Mouse (Mus musculus) intestine, embryonic 16.5 days (tissue): ENCODE data around the gene Pcbd2. TPM values are rescaled to one million over a fixed set of nuclear protein-coding genes. Genes with fewer than 3 reads are reported as not detected.

Source experiments
- ATAC-seq: fragments of 200-750 bp; cut with Nextera tagmentation; 2 replicates; pipeline ENCODE4 v1.8.0; 2017; ENCODE audit warnings: moderate TSS enrichment, moderate library complexity
- H3K27ac ChIP-seq: fragments of 300-500 bp; sonication (generic); 2 replicates; pipeline ENCODE4 v1.5.1; 2014; ENCODE audit warnings: mild to moderate bottlenecking, low read length
- H3K27me3 ChIP-seq: fragments of 300-500 bp; sonication (generic); replicated peaks from 2 replicates; pipeline ENCODE4 v1.6.1; 2014; ENCODE audit warnings: low read length, control low read depth, mixed read lengths; ENCODE audit not compliant: control insufficient read depth, insufficient read depth
- H3K36me3 ChIP-seq: fragments of 300-500 bp; sonication (generic); 2 replicates; pipeline ENCODE4 v1.6.1; 2014; ENCODE audit warnings: low read length, control low read depth; ENCODE audit not compliant: control insufficient read depth, insufficient read depth
- H3K4me1 ChIP-seq: fragments of 300-500 bp; sonication (generic); 2 replicates; pipeline ENCODE4 v1.6.1; 2014; ENCODE audit warnings: low read length, control low read depth, mixed read lengths; ENCODE audit not compliant: control insufficient read depth, insufficient read depth
- H3K4me2 ChIP-seq: fragments of 300-500 bp; sonication (generic); 2 replicates; pipeline ENCODE4 v1.6.1; 2014; ENCODE audit warnings: low read depth, low read length, control low read depth
- H3K4me3 ChIP-seq: fragments of 300-500 bp; sonication (generic); 2 replicates; pipeline ENCODE4 v1.5.1; 2014; ENCODE audit warnings: mild to moderate bottlenecking, low read length
- H3K9ac ChIP-seq: fragments of 300-500 bp; sonication (generic); 2 replicates; pipeline ENCODE4 v1.6.1; 2014; ENCODE audit warnings: low read depth, low read length
- H3K9me3 ChIP-seq: fragments of 300-500 bp; sonication (generic); 2 replicates; pipeline ENCODE4 v1.6.1; 2016; ENCODE audit warnings: low read length, control low read depth; ENCODE audit not compliant: control insufficient read depth
- WGBS: fragments of 180-500 bp; shearing (Covaris S2); extraction: QIAGEN DNeasy Blood & Tissue Kit; methylation state at CpG from one replicate; pipeline ENCODE4 v1.1.7; 2014; 5-methylcytosine and 5-hydroxymethylcytosine counted together
- polyA plus RNA-seq: library from polyadenylated mRNA; unstranded; fragments of >200 nt; fragmentation: Nextera tagmentation; extraction: Ambion mirVana; gene quantifications from 2 replicates; pipeline ENCODE4 v1.2.1, GENCODE M21; 2015

Gene Pcbd2
- polyA plus RNA-seq, 1 experiment from 2014 or later: 71.9 TPM

- Histone ChIP-seq H3K9me3 (no peaks in the 10 kb centered on the region), H3K36me3 (no peaks in the 10 kb centered on the region), H3K4me3 (no peak overlapping the region), H3K4me1 (peaks cover 4% of the 10 kb centered on the region), H3K4me2 (no peak overlapping the region), H3K27me3 (no peaks in the 10 kb centered on the region; the same call in 1 of the 2 replicates), H3K9ac (no peak overlapping the region), H3K27ac (no peak overlapping the region)
- no peak for ATAC-seq
- 69% methylated on average over 5 of the region's 5 CpGs for WGBS
These were observed 86.4 kb downstream of the Pcbd2 start for GRCm38 (mm10) chr13:55813490-55814016.

GRCm38 (mm10) chr13:55814834-55815233, 87.7 kb downstream of the Pcbd2 start:
- Histone ChIP-seq H3K4me3 (no peak overlapping the region), H3K36me3 (no peaks in the 10 kb centered on the region), H3K4me1 (peaks cover 4% of the 10 kb centered on the region), H3K27me3 (no peaks in the 10 kb centered on the region; the same call in 1 of the 2 replicates), H3K9me3 (no peaks in the 10 kb centered on the region), H3K27ac (no peak overlapping the region), H3K4me2 (no peak overlapping the region), H3K9ac (no peak overlapping the region)
- ATAC-seq: peak; percentile 52
- 71% methylated on average over 6 of the region's 6 CpGs for WGBS

- Histone ChIP-seq H3K4me1 (0 out of 2 replicates have a peak, but pooled peaks cover 4% of the 10 kb centered on the region), H3K27me3 (peaks cover 38% of the 10 kb centered on the region), H3K27ac (no peak overlapping the region), H3K4me2 (no peak overlapping the region), H3K9me3 (no peaks in the 10 kb centered on the region), H3K4me3 (no peak overlapping the region), H3K9ac (no peak overlapping the region), H3K36me3 (peaks cover 3% of the 10 kb centered on the region; the same call in 1 of the 2 replicates)
- ATAC-seq: no peak
- 65% methylated on average over 5 of the region's 5 CpGs for WGBS
These were observed 95.3 kb downstream of the Pcbd2 start for GRCm38 (mm10) chr13:55822499-55822898.

- peaks cover 3% of the 10 kb centered on the region; the same call in 1 of the 2 replicates for H3K36me3 ChIP-seq
- H3K4me3 ChIP-seq: no peak overlapping the region
- WGBS: 24% methylated on average over 10 of the region's 10 CpGs
- no peak overlapping the region for H3K27ac ChIP-seq
- 0 out of 2 replicates have a peak, but pooled peaks cover 4% of the 10 kb centered on the region for H3K4me1 ChIP-seq
- no peak overlapping the region for H3K4me2 ChIP-seq
- peaks cover 48% of the 10 kb centered on the region for H3K27me3 ChIP-seq
- no peak for ATAC-seq
- H3K9me3 ChIP-seq: no peaks in the 10 kb centered on the region
- H3K9ac ChIP-seq: no peak overlapping the region
These were observed 97.2 kb downstream of the Pcbd2 start for GRCm38 (mm10) chr13:55824151-55824945.

GRCm38 (mm10) chr13:55825245-55825681, 98.1 kb downstream of the Pcbd2 start:
- no peak for ATAC-seq
- Histone ChIP-seq H3K4me3 (peak overlapping the region; percentile 15), H3K4me2 (peak overlapping the region; percentile 37), H3K27me3 (peaks cover 46% of the 10 kb centered on the region), H3K9me3 (no peaks in the 10 kb centered on the region), H3K36me3 (peaks cover 3% of the 10 kb centered on the region; the same call in 1 of the 2 replicates), H3K4me1 (0 out of 2 replicates have a peak, but pooled peaks cover 4% of the 10 kb centered on the region), H3K27ac (no peak overlapping the region), H3K9ac (peak overlapping the region; percentile 30; the same call in 1 of the 2 replicates)
- 13% methylated on average over 32 of the region's 32 CpGs for WGBS

GRCm38 (mm10) chr13:55826008-55826671, 99.0 kb downstream of the Pcbd2 start:
- Histone ChIP-seq H3K9me3 (no peaks in the 10 kb centered on the region), H3K27me3 (peaks cover 52% of the 10 kb centered on the region), H3K36me3 (peaks cover 3% of the 10 kb centered on the region; the same call in 1 of the 2 replicates), H3K4me2 (peak overlapping the region; percentile 37), H3K9ac (peak overlapping the region; percentile 30), H3K4me3 (peak overlapping the region; percentile 28), H3K4me1 (0 out of 2 replicates have a peak, but pooled peaks cover 4% of the 10 kb centered on the region), H3K27ac (no peak overlapping the region)
- WGBS: 8% methylated on average over 56 of the region's 56 CpGs
- no peak for ATAC-seq

Other genes with a start within 250 kb of the Pcbd2 start
- 88.4 and 91.2 TPM in 2 replicates for gene Dbn1, start 239.3 kb upstream of the Pcbd2 start, polyA plus RNA-seq
- 189 and 200 TPM in 2 replicates for gene Pdlim7, start 213.7 kb upstream of the Pcbd2 start, polyA plus RNA-seq
- 2.7 and 3.0 TPM in 2 replicates for gene Dok3, start 198.1 kb upstream of the Pcbd2 start, polyA plus RNA-seq
- gene Ddx41, start 190.7 kb upstream of the Pcbd2 start, polyA plus RNA-seq: 50.5 and 54.8 TPM in 2 replicates
- 21.2 and 22.5 TPM in 2 replicates for gene Fam193b, start 156.2 kb upstream of the Pcbd2 start, polyA plus RNA-seq
- gene Tmed9, start 153.6 kb upstream of the Pcbd2 start, polyA plus RNA-seq: 121 and 131 TPM in 2 replicates
- 20.7 and 21.6 TPM in 2 replicates for gene B4galt7, start 127.5 kb upstream of the Pcbd2 start, polyA plus RNA-seq
- 40.7 and 44.0 TPM in 2 replicates for gene Caml, start 104.4 kb upstream of the Pcbd2 start, polyA plus RNA-seq
- gene Ddx46, start 92.3 kb upstream of the Pcbd2 start, polyA plus RNA-seq: 26.7 and 27.2 TPM in 2 replicates
- 34.3 and 34.8 TPM in 2 replicates for gene B230219D22Rik, start 34.2 kb upstream of the Pcbd2 start, polyA plus RNA-seq
- 67.7 and 71.3 TPM in 2 replicates for gene Txndc15, start 12.7 kb upstream of the Pcbd2 start, polyA plus RNA-seq
- 0.13 TPM in 1 of 2 replicates, not detected in the other for gene Catsper3, start 57.2 kb downstream of the Pcbd2 start, polyA plus RNA-seq
- gene Pitx1, start 108.8 kb downstream of the Pcbd2 start, polyA plus RNA-seq: 9.0 and 9.1 TPM in 2 replicates